Mouse (Mus musculus) stomach, postnatal 0 days (tissue): ENCODE data around the gene Fam53b. TPM values are rescaled to one million over a fixed set of nuclear protein-coding genes. Genes with fewer than 3 reads are reported as not detected.
A peak's percentile ranks its signal among the peaks of the same experiment; 100 is the strongest.

Experiments used
- ATAC-seq: fragments of 200-750 bp; cut with Nextera tagmentation; 2 replicates; pipeline ENCODE4 v1.8.0; 2017; ENCODE audit not compliant: low FRiP score, low TSS enrichment
- DNase-seq: peaks from one replicate; pipeline ENCODE4 v3.0.0-alpha.2; 2016; ENCODE audit warnings: low spot score
- H3K27ac ChIP-seq: fragments of 300-500 bp; sonication (generic); replicated peaks from 2 replicates; pipeline ENCODE4 v1.5.1; 2014; ENCODE audit warnings: mild to moderate bottlenecking, control low read depth
- H3K27me3 ChIP-seq: fragments of 300-500 bp; sonication (generic); 2 replicates; pipeline ENCODE4 v1.6.1; 2014; ENCODE audit warnings: low read length; ENCODE audit not compliant: control insufficient read depth, insufficient read depth
- H3K36me3 ChIP-seq: fragments of 300-500 bp; sonication (generic); 2 replicates; pipeline ENCODE4 v1.6.1; 2014; ENCODE audit warnings: low read length, mixed read lengths; ENCODE audit not compliant: control insufficient read depth, insufficient read depth
- H3K4me1 ChIP-seq: fragments of 300-500 bp; sonication (generic); replicated peaks from 2 replicates; pipeline ENCODE4 v1.6.1; 2014; ENCODE audit warnings: antibody characterized with exemption; ENCODE audit not compliant: control insufficient read depth, insufficient read depth
- H3K4me2 ChIP-seq: fragments of 300-500 bp; sonication (generic); replicated peaks from 2 replicates; pipeline ENCODE4 v1.6.1; 2014; ENCODE audit warnings: low read depth, mild to moderate bottlenecking, control low read depth, moderate library complexity
- H3K4me3 ChIP-seq: fragments of 300-500 bp; sonication (generic); 2 replicates; pipeline ENCODE4 v1.5.1; 2014; ENCODE audit warnings: low read depth, low read length, control low read depth
- H3K9ac ChIP-seq: fragments of 300-500 bp; sonication (generic); 2 replicates; pipeline ENCODE4 v1.6.1; 2014; ENCODE audit warnings: mild to moderate bottlenecking, low read length, control low read depth, mixed read lengths
- H3K9me3 ChIP-seq: fragments of 300-500 bp; sonication (generic); 2 replicates; pipeline ENCODE4 v1.6.1; 2016; ENCODE audit warnings: low read length; ENCODE audit not compliant: control insufficient read depth
- CTCF ChIP-seq: IDR thresholded peaks from 2 replicates; pipeline ENCODE4 v1.5.1; 2016; ENCODE audit warnings: antibody characterized with exemption, low read depth, mild to moderate bottlenecking, moderate library complexity
- EP300 ChIP-seq: optimal IDR thresholded peaks from 2 replicates; pipeline ENCODE3; 2016; ENCODE audit warnings: antibody characterized with exemption
- WGBS: fragments of 180-500 bp; shearing (Covaris S2); extraction: QIAGEN DNeasy Blood & Tissue Kit; methylation state at CpG from one replicate; pipeline ENCODE4 v1.1.7; 2014; 5-methylcytosine and 5-hydroxymethylcytosine counted together
- polyA plus RNA-seq: library from polyadenylated mRNA; unstranded; fragments of >200 nt; fragmentation: Nextera tagmentation; extraction: Ambion mirVana; gene quantifications from 2 replicates; pipeline ENCODE4 v1.2.1, GENCODE M21; 2015

Fam53b gene
- polyA plus RNA-seq, 1 experiment from 2014 or later = 8.5 TPM

- no peak for ATAC-seq
- H3K4me1 ChIP-seq = no peaks in the 10 kb centered on the region
- no peaks in the 10 kb centered on the region for H3K27me3 ChIP-seq
- H3K9me3 ChIP-seq = no peaks in the 10 kb centered on the region
- WGBS = 23% methylated on average over 1 of the region's 1 CpGs
- H3K4me2 ChIP-seq = no peak overlapping the region
- H3K36me3 ChIP-seq = peaks cover 4% of the 10 kb centered on the region; the same call in 1 of the 2 replicates
- DNase-seq = no peak
- H3K27ac ChIP-seq = no peak overlapping the region
- no peak overlapping the region for H3K4me3 ChIP-seq
- H3K9ac ChIP-seq = no peak overlapping the region
- TF ChIP-seq CTCF = no peak
- no peak for TF ChIP-seq EP300
Observed at GRCm38 (mm10) chr7:132824346-132825022, 10.8 kb upstream of the Fam53b start.

- no peak overlapping the region for H3K4me3 ChIP-seq
- no peaks in the 10 kb centered on the region for H3K27me3 ChIP-seq
- H3K9me3 ChIP-seq = no peaks in the 10 kb centered on the region
- ATAC-seq (no peak), DNase-seq (no peak)
- no peak overlapping the region for H3K27ac ChIP-seq
- H3K9ac ChIP-seq = no peak overlapping the region
- H3K4me2 ChIP-seq = no peak overlapping the region
- no peaks in the 10 kb centered on the region for H3K4me1 ChIP-seq
- TF ChIP-seq EP300 (no peak), CTCF (no peak)
- H3K36me3 ChIP-seq = peaks cover 4% of the 10 kb centered on the region; the same call in 1 of the 2 replicates
Observed at GRCm38 (mm10) chr7:132823832-132824231, 10.1 kb upstream of the Fam53b start.

GRCm38 (mm10) chr7:132820692-132821091 lies 7.0 kb upstream of the Fam53b start:
- no peak for ATAC-seq
- DNase-seq = no peak
- no peaks in the 10 kb centered on the region for H3K9me3 ChIP-seq
- H3K9ac ChIP-seq = no peak overlapping the region
- TF ChIP-seq CTCF (no peak), EP300 (no peak)
- H3K27me3 ChIP-seq = no peaks in the 10 kb centered on the region
- no peaks in the 10 kb centered on the region for H3K36me3 ChIP-seq
- no peak overlapping the region for H3K4me3 ChIP-seq
- 73% methylated on average over 3 of the region's 3 CpGs for WGBS
- H3K27ac ChIP-seq = no peak overlapping the region
- no peaks in the 10 kb centered on the region for H3K4me1 ChIP-seq
- H3K4me2 ChIP-seq = no peak overlapping the region

- Histone ChIP-seq H3K9ac (no peak overlapping the region), H3K4me1 (no peaks in the 10 kb centered on the region; the same call in 1 of the 2 replicates), H3K9me3 (no peaks in the 10 kb centered on the region), H3K4me3 (no peak overlapping the region), H3K27me3 (no peaks in the 10 kb centered on the region), H3K36me3 (no peaks in the 10 kb centered on the region), H3K4me2 (no peak overlapping the region), H3K27ac (no peak overlapping the region)
- DNase-seq (no peak), ATAC-seq (no peak)
- WGBS = 96% methylated on average over 6 of the region's 6 CpGs
- TF ChIP-seq EP300 (no peak), CTCF (no peak)
Observed at GRCm38 (mm10) chr7:132817056-132817455, 3.4 kb upstream of the Fam53b start.

GRCm38 (mm10) chr7:132816528-132816927 lies 2.8 kb upstream of the Fam53b start:
- no peak for ATAC-seq
- 55% methylated on average over 2 of the region's 2 CpGs for WGBS
- Histone ChIP-seq H3K9ac (no peak overlapping the region), H3K36me3 (no peaks in the 10 kb centered on the region), H3K4me3 (no peak overlapping the region), H3K27me3 (no peaks in the 10 kb centered on the region), H3K27ac (no peak overlapping the region), H3K9me3 (no peaks in the 10 kb centered on the region), H3K4me1 (peaks cover 2% of the 10 kb centered on the region; the same call in 1 of the 2 replicates), H3K4me2 (no peak overlapping the region)
- no peak for TF ChIP-seq CTCF
- no peak for TF ChIP-seq EP300
- no peak for DNase-seq

- Histone ChIP-seq H3K4me1 (peaks cover 8% of the 10 kb centered on the region), H3K27me3 (no peaks in the 10 kb centered on the region), H3K4me3 (no peak overlapping the region), H3K9ac (no peak overlapping the region), H3K9me3 (no peaks in the 10 kb centered on the region), H3K36me3 (no peaks in the 10 kb centered on the region), H3K27ac (no peak overlapping the region), H3K4me2 (no peak overlapping the region)
- 63% methylated on average over 5 of the region's 5 CpGs for WGBS
- DNase-seq = no peak
- TF ChIP-seq CTCF (peak; percentile 55), EP300 (no peak)
- ATAC-seq = no peak
Observed at GRCm38 (mm10) chr7:132815081-132815480, 1.4 kb upstream of the Fam53b start.
